Mouse (Mus musculus): Measurements from ENCODE around the gene 9230104L09Rik. TPM values are rescaled to one million over a fixed set of nuclear protein-coding genes. Genes with fewer than 3 reads are reported as not detected.

The 9230104L09Rik gene
- polyA plus RNA-seq, 1 experiment from 2014 or later: not detected

- Histone ChIP-seq H3K4me2 (replicated peaks; ENCODE audit: low read depth, low read length) (no peak overlapping the region), H3K36me3 (ENCODE audit: control insufficient read depth, insufficient read depth, low read length) (no peaks in the 10 kb centered on the region), H3K27me3 (ENCODE audit: control insufficient read depth, insufficient read depth, low read length) (no peaks in the 10 kb centered on the region), H3K27ac (ENCODE audit: low read depth, low read length) (no peak overlapping the region), H3K9me3 (ENCODE audit: control insufficient read depth, low read length) (no peaks in the 10 kb centered on the region), H3K4me1 (replicated peaks; ENCODE audit: control insufficient read depth, insufficient read depth, low read length) (no peaks in the 10 kb centered on the region; the same call in none of the 2 replicates), H3K9ac (ENCODE audit: low read depth, low read length) (no peak overlapping the region), H3K4me3 (ENCODE audit: low read depth, low read length) (no peak overlapping the region)
- ATAC-seq (ENCODE audit: low FRiP score): no peak
- no peak for DNase-seq (ENCODE audit: low spot score)
- WGBS: 92% methylated on average over 1 of the region's 1 CpGs
These were observed 4.1 kb upstream of the 9230104L09Rik start for GRCm38 (mm10) chr2:148868959-148869358.

GRCm38 (mm10) chr2:148861693-148862092 lies 3.1 kb downstream of the 9230104L09Rik start:
- Histone ChIP-seq H3K9me3 (ENCODE audit: control insufficient read depth, low read length) (no peaks in the 10 kb centered on the region), H3K27ac (ENCODE audit: low read depth, low read length) (no peak overlapping the region), H3K4me1 (replicated peaks; ENCODE audit: control insufficient read depth, insufficient read depth, low read length) (no peaks in the 10 kb centered on the region), H3K9ac (ENCODE audit: low read depth, low read length) (no peak overlapping the region), H3K36me3 (ENCODE audit: control insufficient read depth, insufficient read depth, low read length) (no peaks in the 10 kb centered on the region), H3K4me2 (replicated peaks; ENCODE audit: low read depth, low read length) (no peak overlapping the region), H3K27me3 (ENCODE audit: control insufficient read depth, insufficient read depth, low read length) (no peaks in the 10 kb centered on the region), H3K4me3 (ENCODE audit: low read depth, low read length) (no peak overlapping the region)
- DNase-seq (ENCODE audit: low spot score) (no peak), ATAC-seq (ENCODE audit: low FRiP score) (no peak)

GRCm38 (mm10) chr2:148860993-148861392 lies 3.8 kb downstream of the 9230104L09Rik start:
- DNase-seq (ENCODE audit: low spot score): no peak
- Histone ChIP-seq H3K36me3 (ENCODE audit: control insufficient read depth, insufficient read depth, low read length) (no peaks in the 10 kb centered on the region), H3K27ac (ENCODE audit: low read depth, low read length) (no peak overlapping the region), H3K4me2 (replicated peaks; ENCODE audit: low read depth, low read length) (no peak overlapping the region), H3K4me1 (replicated peaks; ENCODE audit: control insufficient read depth, insufficient read depth, low read length) (no peaks in the 10 kb centered on the region), H3K9me3 (ENCODE audit: control insufficient read depth, low read length) (no peaks in the 10 kb centered on the region), H3K4me3 (ENCODE audit: low read depth, low read length) (no peak overlapping the region), H3K9ac (ENCODE audit: low read depth, low read length) (no peak overlapping the region), H3K27me3 (ENCODE audit: control insufficient read depth, insufficient read depth, low read length) (no peaks in the 10 kb centered on the region)
- WGBS: 90% methylated on average over 4 of the region's 4 CpGs
- no peak for ATAC-seq (ENCODE audit: low FRiP score)

DNA sequence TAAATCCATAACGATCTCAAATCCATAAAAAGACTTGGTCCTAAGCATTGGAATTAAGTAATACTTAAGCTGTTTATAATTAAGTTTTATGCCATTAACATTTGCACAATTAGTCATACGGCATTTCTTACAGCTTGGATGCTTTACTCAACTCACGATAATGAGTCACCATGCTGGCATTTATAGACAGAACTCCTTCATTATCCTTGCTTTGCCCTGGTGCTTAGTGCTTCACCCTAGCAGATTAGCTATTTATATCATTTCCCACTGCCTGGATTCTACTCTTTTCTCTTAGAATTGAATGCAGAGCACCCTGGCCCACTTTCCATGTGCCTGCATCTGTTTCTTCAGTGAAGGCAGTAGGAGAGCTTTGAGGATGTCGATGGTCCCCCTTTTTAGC lies 7.3 kb downstream of the 9230104L09Rik start:
- H3K9me3 ChIP-seq (ENCODE audit: control insufficient read depth, low read length): no peaks in the 10 kb centered on the region
- H3K4me2 ChIP-seq (replicated peaks; ENCODE audit: low read depth, low read length): no peak overlapping the region
- no peak overlapping the region for H3K4me3 ChIP-seq (ENCODE audit: low read depth, low read length)
- ATAC-seq (ENCODE audit: low FRiP score): no peak
- WGBS: 91% methylated on average over 4 of the region's 4 CpGs
- no peak overlapping the region for H3K27ac ChIP-seq (ENCODE audit: low read depth, low read length)
- DNase-seq (ENCODE audit: low spot score): no peak
- no peaks in the 10 kb centered on the region for H3K4me1 ChIP-seq (replicated peaks; ENCODE audit: control insufficient read depth, insufficient read depth, low read length)
- H3K9ac ChIP-seq (ENCODE audit: low read depth, low read length): no peak overlapping the region
- no peaks in the 10 kb centered on the region for H3K27me3 ChIP-seq (ENCODE audit: control insufficient read depth, insufficient read depth, low read length)
- no peaks in the 10 kb centered on the region for H3K36me3 ChIP-seq (ENCODE audit: control insufficient read depth, insufficient read depth, low read length)

GRCm38 (mm10) chr2:148856630-148857400 lies 8.0 kb downstream of the 9230104L09Rik start:
- 76% methylated on average over 8 of the region's 8 CpGs for WGBS
- H3K4me1 ChIP-seq (replicated peaks; ENCODE audit: control insufficient read depth, insufficient read depth, low read length): no peaks in the 10 kb centered on the region
- no peak overlapping the region for H3K9ac ChIP-seq (ENCODE audit: low read depth, low read length)
- no peaks in the 10 kb centered on the region for H3K36me3 ChIP-seq (ENCODE audit: control insufficient read depth, insufficient read depth, low read length)
- no peaks in the 10 kb centered on the region for H3K27me3 ChIP-seq (ENCODE audit: control insufficient read depth, insufficient read depth, low read length)
- no peak for ATAC-seq (ENCODE audit: low FRiP score)
- H3K9me3 ChIP-seq (ENCODE audit: control insufficient read depth, low read length): no peaks in the 10 kb centered on the region
- DNase-seq (ENCODE audit: low spot score): no peak
- H3K4me2 ChIP-seq (replicated peaks; ENCODE audit: low read depth, low read length): no peak overlapping the region
- no peak overlapping the region for H3K4me3 ChIP-seq (ENCODE audit: low read depth, low read length)
- no peak overlapping the region for H3K27ac ChIP-seq (ENCODE audit: low read depth, low read length)

DNA sequence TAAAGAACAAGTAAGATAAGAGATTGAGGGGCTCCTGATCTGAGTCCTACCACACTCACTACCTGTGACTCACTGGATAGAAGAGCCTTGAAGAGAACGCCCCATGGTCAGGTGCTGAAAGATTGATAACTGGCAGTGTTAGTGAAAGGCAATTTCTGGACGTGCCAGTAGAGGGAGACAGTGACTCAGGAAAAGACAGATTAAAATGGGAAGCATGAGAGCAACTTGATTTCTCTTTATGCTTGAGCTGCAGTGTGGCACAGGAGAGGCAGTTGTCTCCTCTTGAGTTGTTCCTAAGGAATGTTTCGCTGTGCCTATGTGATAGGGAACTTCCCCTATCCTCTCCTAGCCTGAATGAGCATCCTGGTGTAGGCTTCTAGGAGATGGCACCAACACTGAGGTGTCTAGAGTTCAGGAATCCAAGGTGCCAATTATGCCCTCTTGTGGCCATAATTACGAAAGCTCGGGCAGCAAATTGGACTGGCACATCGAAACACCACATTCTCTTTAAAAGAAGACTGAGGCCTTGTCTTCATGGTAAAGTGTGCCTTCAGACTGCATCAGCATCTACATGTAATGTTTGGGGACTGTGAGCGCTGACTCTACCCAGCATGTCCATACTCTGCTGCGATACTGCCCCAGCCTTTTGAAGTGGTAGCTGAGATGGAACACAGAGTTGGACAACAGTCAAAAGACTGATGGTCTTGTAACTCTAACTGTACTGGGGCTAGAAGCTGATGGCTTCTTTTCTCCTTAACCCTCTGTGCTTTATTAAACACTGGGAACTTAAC lies 13.5 kb downstream of the 9230104L09Rik start:
- Histone ChIP-seq H3K27ac (ENCODE audit: low read depth, low read length) (no peak overlapping the region), H3K4me1 (replicated peaks; ENCODE audit: control insufficient read depth, insufficient read depth, low read length) (no peaks in the 10 kb centered on the region), H3K9ac (ENCODE audit: low read depth, low read length) (no peak overlapping the region), H3K4me3 (ENCODE audit: low read depth, low read length) (no peak overlapping the region), H3K27me3 (ENCODE audit: control insufficient read depth, insufficient read depth, low read length) (no peaks in the 10 kb centered on the region), H3K4me2 (replicated peaks; ENCODE audit: low read depth, low read length) (no peak overlapping the region), H3K9me3 (ENCODE audit: control insufficient read depth, low read length) (no peaks in the 10 kb centered on the region), H3K36me3 (ENCODE audit: control insufficient read depth, insufficient read depth, low read length) (no peaks in the 10 kb centered on the region)
- DNase-seq (ENCODE audit: low spot score) (peak; percentile 81), ATAC-seq (ENCODE audit: low FRiP score) (peak; percentile 69)
- WGBS: 50% methylated on average over 8 of the region's 8 CpGs

DNA sequence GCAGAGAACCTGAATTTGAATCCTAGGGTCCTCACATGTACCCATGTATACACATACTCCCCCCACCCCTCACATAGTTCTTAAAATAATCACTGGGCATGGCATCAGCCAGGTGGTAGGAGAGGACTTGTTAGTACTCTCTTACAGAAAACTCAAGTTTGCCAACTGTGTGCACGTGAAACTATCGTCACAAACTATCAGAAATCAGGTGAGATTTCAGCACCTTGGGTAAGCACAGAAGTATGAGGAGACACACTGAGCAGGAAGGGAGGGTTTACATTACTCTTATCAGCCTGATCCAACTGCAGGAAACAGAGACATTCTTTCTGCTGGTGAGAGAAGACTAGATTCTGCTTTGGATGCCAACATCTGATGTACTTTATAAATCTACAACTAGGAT lies 25.6 kb downstream of the 9230104L09Rik start:
- Histone ChIP-seq H3K9me3 (ENCODE audit: control insufficient read depth, low read length) (no peaks in the 10 kb centered on the region), H3K36me3 (ENCODE audit: control insufficient read depth, insufficient read depth, low read length) (no peaks in the 10 kb centered on the region), H3K4me2 (replicated peaks; ENCODE audit: low read depth, low read length) (no peak overlapping the region), H3K4me1 (replicated peaks; ENCODE audit: control insufficient read depth, insufficient read depth, low read length) (no peaks in the 10 kb centered on the region), H3K9ac (ENCODE audit: low read depth, low read length) (no peak overlapping the region), H3K27ac (ENCODE audit: low read depth, low read length) (no peak overlapping the region), H3K27me3 (ENCODE audit: control insufficient read depth, insufficient read depth, low read length) (no peaks in the 10 kb centered on the region), H3K4me3 (ENCODE audit: low read depth, low read length) (no peak overlapping the region)
- no peak for ATAC-seq (ENCODE audit: low FRiP score)
- no peak for DNase-seq (ENCODE audit: low spot score)
- 96% methylated on average over 2 of the region's 2 CpGs for WGBS

DNA sequence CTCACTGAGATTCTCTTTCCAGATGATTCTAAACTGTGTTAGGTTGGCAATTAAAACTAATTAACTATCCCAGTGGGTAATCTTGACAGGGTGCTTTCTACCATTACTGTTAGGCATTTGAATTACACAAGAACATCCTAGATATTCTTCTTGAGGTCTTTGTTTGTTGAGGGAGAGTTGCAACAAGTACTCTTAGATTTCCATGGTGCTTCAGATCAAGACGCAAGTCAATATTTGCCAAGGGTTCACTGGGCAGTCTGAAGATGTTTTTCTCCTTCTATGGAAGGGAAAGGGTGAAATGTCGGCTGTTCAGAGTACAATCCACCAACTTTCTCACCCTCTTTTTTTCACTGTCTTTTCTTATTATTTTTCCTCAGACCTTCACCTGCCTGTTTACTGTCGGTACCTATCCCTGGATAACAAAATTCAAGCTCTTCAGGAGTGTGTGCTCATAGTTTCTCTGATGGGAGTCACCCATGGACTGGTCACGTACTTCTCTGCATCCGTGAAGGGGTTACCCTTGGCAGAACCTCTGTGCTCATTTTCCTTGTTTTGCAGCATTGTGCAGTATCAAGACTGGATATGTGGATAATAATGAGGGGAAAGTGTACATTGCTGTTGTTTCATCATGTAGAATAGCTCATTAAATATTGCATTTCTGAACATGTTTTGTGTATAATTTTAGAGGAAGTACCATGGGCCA lies 26.6 kb downstream of the 9230104L09Rik start:
- H3K4me3 ChIP-seq (ENCODE audit: low read depth, low read length): no peak overlapping the region
- H3K36me3 ChIP-seq (ENCODE audit: control insufficient read depth, insufficient read depth, low read length): no peaks in the 10 kb centered on the region
- ATAC-seq (ENCODE audit: low FRiP score): no peak
- no peak for DNase-seq (ENCODE audit: low spot score)
- no peak overlapping the region for H3K9ac ChIP-seq (ENCODE audit: low read depth, low read length)
- no peak overlapping the region for H3K27ac ChIP-seq (ENCODE audit: low read depth, low read length)
- no peaks in the 10 kb centered on the region for H3K4me1 ChIP-seq (replicated peaks; ENCODE audit: control insufficient read depth, insufficient read depth, low read length)
- WGBS: 85% methylated on average over 5 of the region's 5 CpGs
- no peak overlapping the region for H3K4me2 ChIP-seq (replicated peaks; ENCODE audit: low read depth, low read length)
- no peaks in the 10 kb centered on the region for H3K27me3 ChIP-seq (ENCODE audit: control insufficient read depth, insufficient read depth, low read length)
- no peaks in the 10 kb centered on the region for H3K9me3 ChIP-seq (ENCODE audit: control insufficient read depth, low read length)
